8 mouse cellular contexts compared by ENCODE assay signal in the genomic region with DNA sequence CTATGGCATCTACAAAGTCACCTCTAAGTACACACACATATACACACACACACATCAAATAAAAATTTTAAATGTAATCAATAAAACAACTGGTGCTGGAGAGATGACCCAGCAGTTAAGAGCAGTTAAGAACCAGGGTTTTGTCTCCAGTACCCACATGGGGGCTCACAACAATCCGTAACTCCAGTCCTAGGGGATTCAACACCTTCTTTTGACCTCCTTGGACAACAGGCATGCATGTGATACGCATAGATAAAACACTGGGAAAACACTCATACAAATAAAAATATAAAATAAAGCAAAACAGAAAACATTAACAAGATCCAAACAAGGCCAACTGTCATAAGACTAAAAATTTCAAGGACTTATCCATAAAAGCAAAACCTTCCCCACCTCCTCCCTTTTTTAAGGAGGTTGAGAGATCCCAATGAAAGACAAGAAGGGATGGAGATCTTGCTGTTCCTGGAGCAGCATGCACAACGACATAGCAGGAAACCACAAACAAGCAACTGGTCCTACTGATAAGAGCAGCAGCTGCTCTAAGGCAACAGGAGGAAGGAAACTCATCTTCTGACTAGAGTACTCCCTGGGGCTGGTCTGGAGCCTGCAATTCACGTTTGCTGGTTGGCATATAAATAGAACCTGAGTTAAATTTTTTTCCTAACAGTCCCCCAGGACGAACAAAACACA.
DNase-seq lines count a peak whose midpoint lies in the region; ATAC-seq and TF ChIP-seq lines count a peak whose summit lies in the region.

No protein-coding gene starts in this region.

- intact Hi-C loops in heart, postnatal 10 days (cut with DNase I) = no loop called here

- no peak overlapping the region for H3K4me2 ChIP-seq in lung, embryonic 14.5 days

- H3K36me3 ChIP-seq in lung, embryonic 14.5 days (ENCODE audit: insufficient read depth) = no peaks in the 10 kb centered on the region

- ATAC-seq in lung, embryonic 14.5 days (ENCODE audit: insufficient read depth) = peak; percentile 45; the same call in 1 of the 2 replicates
- ATAC-seq in monocyte, adult 5-6 weeks (replicated peaks; ENCODE audit: insufficient number of reproducible peaks, low FRiP score, low TSS enrichment, poor library complexity, severe bottlenecking) = no peak

- WGBS in lung, embryonic 14.5 days = 47% methylated on average over 5 of the region's 5 CpGs

- TF ChIP-seq CTCF in layer of hippocampus, adult 2 months (conservative IDR thresholded peaks at IDR 0.05) = no peak
- TF ChIP-seq CTCF in lung, embryonic 14.5 days (IDR thresholded peaks at IDR 0.05; ENCODE audit: low read depth) = no peak

- DNase-seq in layer of hippocampus, adult 2 months (ENCODE audit: low spot score in 2 of 2) = no peak
- no peak for DNase-seq in layer of hippocampus, adult 8-10 months (ENCODE audit: low spot score in 2 of 2)
- peak; percentile 53 to 55 for DNase-seq in heart, postnatal 10 days
- DNase-seq in lung, embryonic 14.5 days = peak; percentile 37
- DNase-seq in thymus, postnatal 36 days = peak; percentile 19 to 44
- DNase-seq in right cerebral cortex, postnatal 4 days = no peak
- DNase-seq in frontal cortex, postnatal 25 days (ENCODE audit: low spot score in 2 of 2) = no peak

- H3K9me3 ChIP-seq in lung, embryonic 14.5 days (ENCODE audit: low read depth, low read length) = no peaks in the 10 kb centered on the region

- no peak overlapping the region for H3K9ac ChIP-seq in lung, embryonic 14.5 days

- peaks cover 18% of the 10 kb centered on the region for H3K4me1 ChIP-seq in lung, embryonic 14.5 days (ENCODE audit: insufficient read depth)

- H3K27me3 ChIP-seq in lung, embryonic 14.5 days (ENCODE audit: insufficient read depth, low read length) = no peaks in the 10 kb centered on the region

- no peak overlapping the region for H3K4me3 ChIP-seq in layer of hippocampus, adult 2 months
- H3K4me3 ChIP-seq in lung, embryonic 14.5 days (ENCODE audit: low read depth, low read length) = no peak overlapping the region

- H3K27ac ChIP-seq in layer of hippocampus, adult 2 months = peak overlapping the region; percentile 24; the same call in 1 of the 2 replicates
- peak overlapping the region; percentile 59; the same call in 1 of the 2 replicates for H3K27ac ChIP-seq in lung, embryonic 14.5 days (ENCODE audit: low read depth)

Comparison
In these comparisons a context has a peak if more than half of its experiments do, and no peak if none do; other contexts are left out.
1. DNase-seq: peak in heart, postnatal 10 days (2 of 2), lung, embryonic 14.5 days (single experiment) and thymus, postnatal 36 days (2 of 2); none in layer of hippocampus, adult 2 months (0 of 2), layer of hippocampus, adult 8-10 months (0 of 2), right cerebral cortex, postnatal 4 days (single experiment) and frontal cortex, postnatal 25 days (0 of 2).